Mouse (Mus musculus) lung, embryonic 14.5 days (tissue): ENCODE results near the gene Kcnj8. TPM values are rescaled to one million over a fixed set of nuclear protein-coding genes. Genes with fewer than 3 reads are reported as not detected.

Experiments used
- ATAC-seq: fragments of 200-750 bp; cut with Nextera tagmentation; 2 replicates; pipeline ENCODE4 v1.8.0; 2017; ENCODE audit warnings: mild to moderate bottlenecking, moderate TSS enrichment, moderate library complexity; ENCODE audit not compliant: insufficient read depth
- DNase-seq: peaks from one replicate; pipeline ENCODE4 v3.0.0-alpha.2; 2015
- H3K27ac ChIP-seq: fragments of 300-500 bp; sonication (generic); 2 replicates; pipeline ENCODE4 v1.5.1; 2014; ENCODE audit warnings: low read depth, mild to moderate bottlenecking, moderate library complexity
- H3K27me3 ChIP-seq: fragments of 300-500 bp; sonication (generic); 2 replicates; pipeline ENCODE4 v1.6.1; 2014; ENCODE audit warnings: low read length, control low read depth; ENCODE audit not compliant: insufficient read depth
- H3K36me3 ChIP-seq: fragments of 300-500 bp; sonication (generic); 2 replicates; pipeline ENCODE4 v1.6.1; 2014; ENCODE audit warnings: control low read depth; ENCODE audit not compliant: insufficient read depth
- H3K4me1 ChIP-seq: fragments of 300-500 bp; sonication (generic); 2 replicates; pipeline ENCODE4 v1.6.1; 2014; ENCODE audit warnings: antibody characterized with exemption, control low read depth; ENCODE audit not compliant: insufficient read depth
- H3K4me2 ChIP-seq: fragments of 300-500 bp; sonication (generic); 2 replicates; pipeline ENCODE4 v1.6.1; 2014; ENCODE audit warnings: mild to moderate bottlenecking
- H3K4me3 ChIP-seq: fragments of 300-500 bp; sonication (generic); 2 replicates; pipeline ENCODE4 v1.5.1; 2014; ENCODE audit warnings: low read depth, low read length
- H3K9ac ChIP-seq: fragments of 300-500 bp; sonication (generic); 2 replicates; pipeline ENCODE4 v1.6.1; 2014
- H3K9me3 ChIP-seq: fragments of 300-500 bp; sonication (generic); 2 replicates; pipeline ENCODE4 v1.6.1; 2016; ENCODE audit warnings: low read depth, low read length, control low read depth
- CTCF ChIP-seq: IDR thresholded peaks from 2 replicates; pipeline ENCODE4 v1.5.1; 2016; ENCODE audit warnings: antibody characterized with exemption, low read depth
- WGBS: fragments of 180-500 bp; shearing (Covaris S2); extraction: QIAGEN DNeasy Blood & Tissue Kit; methylation state at CpG from one replicate; pipeline ENCODE4 v1.1.7; 2014; 5-methylcytosine and 5-hydroxymethylcytosine counted together
- polyA plus RNA-seq: library from polyadenylated mRNA; unstranded; fragments of >200 nt; fragmentation: Nextera tagmentation; extraction: Ambion mirVana; gene quantifications from 2 replicates; pipeline ENCODE4 v1.2.1, GENCODE M21; 2014

Kcnj8 gene
- polyA plus RNA-seq: 13.6 and 16.3 TPM in 2 replicates

DNA sequence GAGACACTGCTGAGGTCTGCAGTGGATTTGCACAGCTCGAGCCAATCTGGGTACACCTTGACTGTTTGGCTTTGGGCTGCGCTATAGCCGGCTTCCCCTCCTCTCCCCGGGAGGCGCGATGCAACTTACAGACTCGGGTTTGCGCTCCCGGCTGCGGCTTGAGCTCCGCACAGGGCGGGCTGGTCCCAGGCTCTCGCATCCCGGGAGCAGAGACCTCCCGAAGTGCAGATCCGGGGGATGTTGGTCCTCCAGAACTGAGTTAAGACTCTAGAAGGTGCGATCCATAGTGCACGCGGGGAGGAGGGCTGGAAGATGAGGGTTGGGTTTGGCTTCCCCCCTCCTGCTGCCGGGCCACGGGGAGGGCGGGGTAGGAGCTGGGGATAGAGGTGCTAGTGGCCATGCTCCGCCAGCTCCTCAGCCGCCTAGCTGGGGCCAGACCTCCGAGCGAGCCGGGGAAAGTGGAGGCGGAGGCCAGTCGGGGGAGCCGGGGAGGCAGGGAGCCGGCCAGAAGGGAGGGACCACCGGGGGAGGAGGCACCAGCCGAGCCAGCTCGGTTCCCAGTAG lies at the start of gene Kcnj8:
Gene Kcnj8, minus strand, starts transcription at position 560 of the 564 bp plus-strand sequence.
- Histone ChIP-seq H3K9ac (peak within 1 kb of the TSS; percentile 48), H3K4me3 (peak within 1 kb of the TSS; percentile 46), H3K4me2 (peak within 1 kb of the TSS; percentile 81), H3K27me3 (peaks cover 29% of the 10 kb centered on the region), H3K9me3 (no peaks in the 10 kb centered on the region), H3K4me1 (peaks cover 9% of the 10 kb centered on the region), H3K27ac (peak within 1 kb of the TSS; percentile 38; the same call in 1 of the 2 replicates), H3K36me3 (no peaks in the 10 kb centered on the region)
- DNase-seq: peak; percentile 82
- WGBS: 1% methylated on average over 34 of the region's 34 CpGs
- TF ChIP-seq CTCF: no peak; the same call in 1 of the 2 replicates
- ATAC-seq: peak; percentile 91

DNA sequence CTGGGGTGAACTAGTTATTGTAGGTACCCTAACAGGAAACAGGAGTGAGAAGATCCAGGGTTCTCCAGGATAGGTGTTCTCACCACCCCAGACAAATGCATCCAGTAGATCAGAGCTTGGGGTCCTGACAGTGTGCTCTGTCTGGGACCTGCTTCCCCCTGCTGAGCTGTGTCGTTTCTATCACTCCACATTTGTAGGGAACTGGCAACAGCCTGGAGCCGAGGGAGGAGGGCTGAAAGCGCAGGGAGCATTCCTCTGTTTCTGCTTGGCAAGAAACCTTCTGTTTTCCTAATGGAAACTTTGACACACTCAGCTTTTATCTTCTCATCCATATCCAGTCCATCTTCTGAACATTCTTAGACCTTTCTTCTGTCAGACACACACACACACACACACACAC lies 45.2 kb upstream of the Kcnj8 start:
- H3K27me3 ChIP-seq: no peaks in the 10 kb centered on the region
- H3K9ac ChIP-seq: no peak overlapping the region
- TF ChIP-seq CTCF: no peak
- no peaks in the 10 kb centered on the region; the same call in 1 of the 2 replicates for H3K4me1 ChIP-seq
- no peak overlapping the region for H3K4me3 ChIP-seq
- DNase-seq (peak; percentile 57), ATAC-seq (peak; percentile 59; the same call in 1 of the 2 replicates)
- no peaks in the 10 kb centered on the region for H3K9me3 ChIP-seq
- H3K36me3 ChIP-seq: no peaks in the 10 kb centered on the region
- H3K4me2 ChIP-seq: no peak overlapping the region
- no peak overlapping the region for H3K27ac ChIP-seq
- 23% methylated on average over 3 of the region's 3 CpGs for WGBS

DNA sequence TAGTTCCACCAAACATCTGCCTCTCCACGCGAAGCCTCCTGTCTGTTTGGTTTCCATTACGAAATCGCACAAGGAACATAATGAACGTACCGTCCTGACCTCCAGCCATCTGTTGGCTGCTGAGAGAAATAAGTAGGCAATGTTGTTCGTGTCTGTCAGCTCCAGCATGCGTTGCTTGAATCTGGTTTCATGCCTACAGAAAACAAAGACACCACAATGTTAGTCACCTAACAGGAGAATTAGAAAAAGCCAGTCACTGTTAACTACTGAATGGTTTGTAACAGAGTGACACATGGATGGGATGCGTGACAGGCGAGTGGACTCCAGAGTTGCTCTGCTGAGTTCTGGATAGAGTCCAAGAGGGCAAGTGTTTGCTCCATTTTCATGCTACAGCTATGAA lies 42.9 kb upstream of the Kcnj8 start:
- no peak overlapping the region for H3K4me2 ChIP-seq
- H3K4me1 ChIP-seq: no peaks in the 10 kb centered on the region; the same call in 1 of the 2 replicates
- ATAC-seq (peak; percentile 45; the same call in 1 of the 2 replicates), DNase-seq (peak; percentile 80)
- no peaks in the 10 kb centered on the region for H3K9me3 ChIP-seq
- no peaks in the 10 kb centered on the region for H3K36me3 ChIP-seq
- WGBS: 38% methylated on average over 10 of the region's 10 CpGs
- no peak overlapping the region for H3K27ac ChIP-seq
- no peaks in the 10 kb centered on the region for H3K27me3 ChIP-seq
- H3K4me3 ChIP-seq: no peak overlapping the region
- TF ChIP-seq CTCF: no peak
- no peak overlapping the region for H3K9ac ChIP-seq

DNA sequence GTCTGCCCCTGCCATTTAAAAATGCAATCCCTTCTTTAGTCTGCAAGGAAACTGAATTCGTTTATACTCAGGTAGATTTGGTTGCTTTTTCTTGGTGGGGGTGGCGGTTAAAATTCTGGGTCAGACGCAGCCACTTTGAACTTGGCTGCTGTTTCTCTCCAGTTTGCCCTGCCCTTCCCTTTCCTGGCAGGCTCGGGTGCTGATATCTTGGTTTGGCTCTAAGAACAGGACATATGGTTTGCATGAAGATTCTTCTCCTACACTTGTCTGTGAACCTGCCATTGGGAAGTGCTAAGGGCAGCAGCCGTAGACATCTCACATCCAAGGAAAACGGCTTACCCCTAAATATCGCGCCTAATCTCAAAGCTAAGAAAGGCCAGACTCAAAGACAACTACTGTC lies 41.0 kb upstream of the Kcnj8 start:
- no peak for ATAC-seq

DNA sequence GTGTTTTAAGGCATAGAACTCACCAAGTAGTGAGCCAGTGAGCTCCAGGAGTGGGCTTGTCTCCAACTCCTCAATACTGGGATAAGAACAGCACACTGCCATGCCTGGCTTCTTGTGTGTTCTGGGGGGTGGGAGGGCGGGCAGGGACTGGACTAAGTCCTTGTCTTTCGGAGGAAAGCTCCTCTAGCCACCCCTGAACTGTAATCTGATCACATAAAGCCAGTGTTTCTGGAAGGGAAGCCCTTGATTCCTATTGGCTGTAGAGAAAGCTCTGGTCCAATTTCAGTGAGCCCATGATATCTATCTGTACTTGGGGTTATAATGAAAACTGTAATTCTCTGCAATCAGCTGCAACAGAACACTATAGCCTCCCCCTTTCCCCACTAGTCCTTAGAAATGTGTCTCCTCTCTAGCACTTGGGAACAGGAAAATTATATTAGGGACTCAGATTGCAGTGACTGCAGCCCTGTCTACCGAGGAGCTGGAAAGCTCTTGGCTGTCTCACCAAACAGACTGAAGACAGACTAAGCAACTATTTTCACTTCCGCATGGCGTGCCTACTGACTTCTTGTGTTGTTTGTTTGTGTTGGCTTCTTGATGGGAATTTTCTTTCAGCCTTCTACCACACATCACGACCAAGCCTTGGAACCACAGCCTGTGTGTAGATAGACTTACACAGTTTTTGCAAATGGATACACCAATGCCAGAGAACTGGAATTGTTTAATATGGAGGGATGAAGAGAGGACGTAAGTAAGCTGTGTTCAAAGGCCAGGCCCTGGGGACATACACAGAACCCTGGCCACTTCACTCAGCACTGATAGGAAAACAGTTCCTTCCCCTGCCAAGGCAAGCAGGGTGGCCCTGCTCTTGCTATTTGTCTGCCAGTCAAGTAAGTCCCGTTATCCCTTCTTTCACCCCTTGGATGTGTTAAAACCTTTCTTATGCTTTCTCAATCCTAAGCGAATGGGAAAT lies 38.3 kb upstream of the Kcnj8 start:
- DNase-seq (peak; percentile 45), ATAC-seq (peak; percentile 59; the same call in 1 of the 2 replicates)
- WGBS: 50% methylated on average over 9 of the region's 9 CpGs
- H3K9ac ChIP-seq: no peak overlapping the region
- no peak overlapping the region for H3K4me2 ChIP-seq
- no peaks in the 10 kb centered on the region for H3K27me3 ChIP-seq
- H3K9me3 ChIP-seq: no peaks in the 10 kb centered on the region
- H3K27ac ChIP-seq: peak overlapping the region; percentile 26; the same call in 1 of the 2 replicates
- H3K4me1 ChIP-seq: no peaks in the 10 kb centered on the region; the same call in 1 of the 2 replicates
- H3K4me3 ChIP-seq: no peak overlapping the region
- no peaks in the 10 kb centered on the region for H3K36me3 ChIP-seq
- no peak for TF ChIP-seq CTCF

More for the DNA sequence above, 41.0 kb upstream of the Kcnj8 start:
- no peak for TF ChIP-seq CTCF
- 77% methylated on average over 8 of the region's 8 CpGs for WGBS
- H3K27ac ChIP-seq: no peak overlapping the region
- no peak overlapping the region for H3K9ac ChIP-seq
- H3K27me3 ChIP-seq: no peaks in the 10 kb centered on the region
- no peak for DNase-seq
- H3K4me3 ChIP-seq: no peak overlapping the region
- no peaks in the 10 kb centered on the region; the same call in 1 of the 2 replicates for H3K4me1 ChIP-seq
- no peaks in the 10 kb centered on the region for H3K36me3 ChIP-seq
- no peak overlapping the region for H3K4me2 ChIP-seq
- no peaks in the 10 kb centered on the region for H3K9me3 ChIP-seq

DNA sequence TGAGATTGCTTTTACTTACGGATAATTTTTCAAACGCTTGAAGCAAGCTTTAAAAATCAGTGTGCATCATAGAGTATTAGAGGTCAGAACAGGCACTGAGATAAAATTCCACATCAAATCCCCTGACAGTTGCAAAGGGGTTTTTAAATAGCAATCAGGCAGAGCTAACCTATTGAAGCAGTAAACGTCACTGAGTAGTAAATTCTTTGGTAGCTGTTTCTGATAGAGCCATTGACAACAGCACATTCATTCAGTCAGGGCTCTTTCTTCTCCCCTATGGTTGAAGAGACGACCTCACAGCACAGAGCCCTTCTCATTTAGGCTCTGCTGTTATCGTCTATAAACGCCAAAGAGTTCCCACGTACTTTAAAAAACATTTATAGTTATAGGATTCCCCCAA lies 35.7 kb upstream of the Kcnj8 start:
- WGBS: 56% methylated on average over 7 of the region's 7 CpGs
- H3K4me2 ChIP-seq: no peak overlapping the region
- TF ChIP-seq CTCF: no peak
- no peak overlapping the region for H3K9ac ChIP-seq
- no peaks in the 10 kb centered on the region for H3K27me3 ChIP-seq
- H3K4me3 ChIP-seq: no peak overlapping the region
- no peaks in the 10 kb centered on the region for H3K4me1 ChIP-seq
- H3K27ac ChIP-seq: no peak overlapping the region
- no peaks in the 10 kb centered on the region for H3K36me3 ChIP-seq
- H3K9me3 ChIP-seq: no peaks in the 10 kb centered on the region
- DNase-seq (no peak), ATAC-seq (no peak)

DNA sequence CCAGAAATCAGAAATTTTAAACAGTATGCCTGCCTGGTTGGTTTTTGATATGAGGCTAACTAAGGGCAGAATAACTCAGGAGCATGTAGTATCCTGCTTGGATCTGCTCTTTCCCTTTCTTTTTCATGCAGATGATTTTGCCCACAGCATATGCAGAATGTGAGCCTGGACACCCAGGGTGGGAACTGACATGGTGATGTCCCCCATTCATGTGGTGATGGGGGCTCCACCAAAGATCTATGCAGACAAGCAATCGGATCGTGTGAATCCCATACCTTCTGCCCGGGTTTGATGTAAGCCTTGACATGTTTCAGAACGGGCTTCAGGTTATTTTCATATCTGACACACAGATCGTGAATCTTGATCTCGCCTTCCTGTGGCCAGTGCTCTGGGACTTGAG lies 31.4 kb upstream of the Kcnj8 start:
- no peak overlapping the region for H3K27ac ChIP-seq
- WGBS: 60% methylated on average over 6 of the region's 6 CpGs
- no peaks in the 10 kb centered on the region for H3K9me3 ChIP-seq
- H3K9ac ChIP-seq: no peak overlapping the region
- DNase-seq (no peak), ATAC-seq (no peak)
- TF ChIP-seq CTCF: no peak
- no peaks in the 10 kb centered on the region for H3K4me1 ChIP-seq
- no peak overlapping the region for H3K4me2 ChIP-seq
- no peak overlapping the region for H3K4me3 ChIP-seq
- no peaks in the 10 kb centered on the region for H3K27me3 ChIP-seq
- H3K36me3 ChIP-seq: no peaks in the 10 kb centered on the region
